Mouse (Mus musculus): ENCODE measurements at regions not wholly inside any gene's neighbourhood (a gene's known extent, or its start where the extent isn't known, plus 50 kb on each side); places are given as distances from the start of the nearest gene placed in this dataset.

DNA sequence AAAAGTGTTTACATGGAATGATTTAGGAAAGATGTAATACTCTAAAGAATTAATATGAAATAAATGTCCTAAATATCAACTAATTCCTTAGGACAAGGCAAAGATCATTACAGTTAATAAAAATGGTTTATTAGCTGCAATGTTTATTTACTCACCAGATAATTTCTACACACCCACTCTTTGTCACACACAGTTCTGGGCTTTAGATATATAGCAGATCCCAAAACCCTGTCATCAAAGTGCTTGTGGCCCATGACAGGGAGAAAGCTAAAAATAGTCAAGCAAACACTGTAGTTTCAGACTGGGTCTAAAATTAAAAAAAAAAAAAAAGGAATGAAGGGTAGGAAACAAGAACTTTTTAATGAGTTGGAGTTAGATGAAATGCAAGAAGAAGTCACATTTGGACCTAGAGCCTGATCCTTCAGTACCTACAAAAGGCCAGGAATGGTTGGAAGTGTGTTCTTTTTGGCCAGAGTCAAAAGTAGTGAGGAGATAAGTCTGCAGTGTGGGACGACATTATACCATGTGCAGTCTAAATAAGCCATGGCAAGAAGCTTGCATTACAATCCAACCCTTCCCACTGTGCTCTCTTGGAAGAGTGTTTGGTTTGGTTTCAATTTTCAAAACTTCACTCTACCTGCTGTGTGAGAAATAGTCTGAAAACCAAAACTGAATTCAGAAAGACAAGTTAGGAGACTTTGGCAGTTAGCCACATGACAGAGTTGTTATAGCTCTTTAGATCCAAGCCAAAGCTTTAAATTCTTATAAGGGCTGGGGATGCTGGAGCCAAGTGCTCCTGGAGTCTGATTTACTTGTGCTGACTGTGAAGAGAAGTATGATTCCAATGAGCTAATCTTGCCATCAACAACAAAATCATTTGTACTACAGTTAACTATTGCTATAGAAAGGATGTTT lies 266.5 kb upstream of the Irak1bp1 start:
- TF ChIP-seq CTCF (IDR thresholded peaks at IDR 0.05; ENCODE audit: low read depth), result no peak
- TF ChIP-seq EP300 (IDR thresholded peaks at IDR 0.05; ENCODE audit: low read depth), result no peak

Measured in heart, postnatal 0 days (tissue).